Mouse (Mus musculus) c-Kit-negative CD71-positive TER-119-positive erythroid progenitor cells, embryonic 14.5 days (primary cell): ENCODE measurements around the gene Gab2.

Experiments used
- DNase-seq: peaks from one replicate; pipeline ENCODE4 v3.0.0-alpha.2; 2013; ENCODE audit warnings: low read depth, low spot score

Gab2 gene

DNA sequence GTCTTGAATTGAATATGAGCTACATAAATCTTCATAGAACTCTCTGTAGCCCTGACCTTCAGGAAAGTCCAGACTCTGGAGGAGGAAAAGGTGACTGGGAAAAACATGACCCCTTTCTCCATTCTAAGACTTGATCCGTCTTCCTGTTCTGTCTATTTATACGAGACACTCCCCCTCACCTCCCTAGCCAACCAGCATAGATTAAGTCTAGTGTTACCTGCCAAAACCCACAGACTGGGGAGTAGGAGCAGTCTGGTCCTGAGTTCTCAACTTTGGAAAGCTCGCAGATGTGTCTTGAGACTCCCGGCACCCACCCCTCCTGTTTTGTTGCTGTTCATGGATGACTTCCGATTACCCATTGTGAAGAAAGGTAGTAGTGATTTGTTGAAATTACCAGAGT is 166.8 kb downstream of the Gab2 start:
- no peak for DNase-seq

DNA sequence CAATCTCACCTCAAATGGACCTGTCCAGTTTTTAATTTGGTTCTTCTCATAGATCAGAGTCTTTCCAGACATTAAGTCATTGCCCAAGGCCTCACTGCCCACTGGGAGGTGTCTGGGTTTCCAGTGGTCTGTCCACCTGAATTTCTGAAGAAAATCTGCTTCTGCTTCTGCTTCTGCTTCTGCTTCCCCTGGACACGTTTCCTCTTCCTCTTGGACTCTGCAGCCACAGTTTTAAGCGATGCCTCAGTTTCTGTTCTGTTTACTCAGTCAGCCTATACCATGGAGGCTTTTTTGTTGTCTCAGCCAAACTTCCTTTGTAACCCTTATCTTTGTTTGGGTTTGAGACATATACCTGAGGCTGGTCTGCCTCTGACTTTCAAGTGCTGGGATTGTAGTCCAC is 170.3 kb downstream of the Gab2 start:
- no peak for DNase-seq

DNA sequence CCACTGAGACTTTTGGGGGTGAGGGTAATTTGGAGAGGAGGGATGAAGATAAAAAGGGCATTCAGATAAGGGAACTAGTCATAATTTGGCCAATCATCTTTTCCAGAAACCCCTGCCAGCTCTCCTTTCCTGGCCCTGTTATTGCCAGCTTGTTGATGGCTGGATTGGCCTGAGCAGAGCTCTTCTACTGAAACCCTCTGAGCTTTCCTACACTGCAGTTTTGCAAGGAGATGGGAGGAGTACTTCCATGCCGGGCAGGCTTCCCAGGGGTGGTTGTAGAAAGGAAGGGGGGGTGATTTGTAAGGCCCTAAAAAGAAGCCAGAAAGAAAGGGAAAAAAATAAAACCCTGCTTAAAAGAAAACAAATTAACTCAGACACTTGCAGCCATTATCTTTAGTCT is 181.2 kb downstream of the Gab2 start:
- DNase-seq = no peak

DNA sequence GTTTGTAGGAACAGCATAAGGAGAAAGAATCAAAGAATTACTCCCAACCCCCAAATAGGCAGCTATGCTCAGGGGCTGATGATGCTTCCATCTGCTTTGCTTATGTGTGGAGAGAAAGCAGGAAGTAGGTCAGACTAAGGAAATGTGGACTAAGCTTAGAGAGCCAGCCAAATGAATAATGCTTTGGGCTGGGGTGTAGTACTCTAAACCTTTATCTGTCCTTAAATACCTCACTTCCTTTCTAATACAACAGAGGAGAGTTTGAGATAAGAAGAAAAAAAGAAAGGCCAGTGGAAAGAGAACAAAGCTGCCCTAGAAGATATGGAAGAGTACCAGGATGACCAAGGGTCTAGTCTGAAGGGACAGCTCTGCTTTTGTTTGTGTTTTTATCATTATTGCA is 189.0 kb downstream of the Gab2 start:
- no peak for DNase-seq

DNA sequence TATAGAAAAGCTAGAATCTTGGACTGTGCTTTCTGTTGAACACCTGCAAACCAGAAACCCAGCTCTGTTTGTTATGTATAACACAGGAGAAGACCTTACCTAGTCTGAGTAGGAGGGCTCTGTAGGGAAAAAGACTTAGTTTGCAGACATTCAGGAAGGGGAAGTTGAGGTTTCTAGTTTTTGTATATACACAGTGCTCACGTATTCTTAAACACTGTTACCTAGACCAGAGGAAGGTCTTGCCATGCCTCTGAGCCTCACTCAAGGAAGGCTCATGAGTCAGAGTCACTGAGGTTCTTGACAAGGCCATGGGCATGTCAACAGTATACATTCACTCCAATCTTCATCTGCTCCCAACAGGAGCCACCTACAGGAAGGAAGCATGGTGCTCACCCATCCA is 189.7 kb downstream of the Gab2 start:
- no peak for DNase-seq

DNA sequence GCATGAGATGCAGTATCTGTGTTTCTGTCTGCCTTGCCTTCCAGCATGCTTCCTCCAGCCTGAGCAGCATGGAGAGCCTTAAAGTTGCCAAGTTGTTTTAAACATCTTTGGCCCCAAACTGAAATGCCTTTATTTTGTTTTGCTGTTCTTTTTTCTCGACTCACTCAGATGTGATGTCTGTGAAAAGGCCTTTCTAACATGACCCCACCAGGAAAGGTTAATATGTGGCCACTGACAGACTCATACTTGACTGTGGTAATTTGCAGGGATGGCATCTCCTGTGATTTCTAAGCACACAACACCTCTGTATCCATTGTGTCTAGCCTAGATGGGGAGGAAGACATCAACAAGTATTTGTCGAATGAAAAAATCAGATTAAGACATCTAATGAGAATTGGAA is 215.6 kb downstream of the Gab2 start:
- DNase-seq = no peak

DNA sequence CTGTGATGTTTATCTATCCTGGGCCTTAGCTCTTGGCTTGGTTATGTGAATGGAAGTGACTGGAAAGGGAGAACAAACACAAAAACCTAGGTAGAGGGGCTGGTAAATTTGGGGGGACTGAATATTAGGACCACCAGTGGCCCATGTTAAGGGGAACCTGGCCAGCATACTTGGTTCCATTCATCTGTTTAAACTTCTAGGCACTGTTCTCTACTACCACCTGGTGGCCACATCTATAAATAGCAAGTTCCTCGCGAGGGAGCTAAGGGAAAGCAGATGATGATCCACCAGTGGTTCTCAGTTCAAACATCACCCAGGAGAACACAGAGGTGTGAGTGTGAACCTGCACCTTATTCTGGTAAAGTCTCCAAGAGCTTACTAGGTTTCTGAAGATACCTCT is 216.1 kb downstream of the Gab2 start:
- peak; percentile 42 for DNase-seq

DNA sequence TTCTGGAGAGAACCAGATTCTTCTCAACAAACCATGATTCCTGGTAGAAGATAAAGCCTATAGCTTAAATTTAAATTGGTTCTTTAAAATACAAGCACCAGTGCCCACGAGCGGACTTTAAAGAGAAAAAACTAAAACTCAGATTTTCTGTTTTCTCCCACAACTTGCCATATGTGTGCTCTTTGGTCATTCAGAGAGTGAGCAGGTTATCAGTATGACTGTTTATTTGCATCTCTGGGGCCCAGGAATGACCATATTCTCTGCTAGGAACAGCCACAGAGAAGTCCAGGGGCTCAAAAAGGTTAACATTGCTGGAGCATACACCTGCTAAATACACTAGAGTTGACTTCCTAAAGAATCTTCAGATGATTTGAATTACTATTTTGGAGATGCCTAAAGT is 216.9 kb downstream of the Gab2 start:
- DNase-seq = no peak

DNA sequence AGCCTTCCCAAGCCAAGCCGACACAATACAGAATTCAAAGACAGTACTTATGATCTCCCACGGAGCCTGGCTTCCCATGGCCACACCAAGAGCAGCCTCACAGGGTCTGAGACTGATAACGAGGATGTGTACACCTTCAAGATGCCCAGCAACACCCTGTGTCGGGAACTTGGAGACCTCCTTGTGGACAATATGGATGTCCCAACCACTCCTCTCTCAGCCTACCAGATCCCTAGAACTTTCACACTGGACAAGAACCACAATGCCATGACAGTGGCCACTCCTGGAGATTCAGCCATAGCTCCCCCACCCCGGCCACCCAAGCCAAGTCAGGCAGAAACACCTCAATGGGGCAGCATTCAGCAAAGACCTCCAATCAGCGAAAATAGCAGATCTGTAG is 217.6 kb downstream of the Gab2 start:
- no peak for DNase-seq

DNA sequence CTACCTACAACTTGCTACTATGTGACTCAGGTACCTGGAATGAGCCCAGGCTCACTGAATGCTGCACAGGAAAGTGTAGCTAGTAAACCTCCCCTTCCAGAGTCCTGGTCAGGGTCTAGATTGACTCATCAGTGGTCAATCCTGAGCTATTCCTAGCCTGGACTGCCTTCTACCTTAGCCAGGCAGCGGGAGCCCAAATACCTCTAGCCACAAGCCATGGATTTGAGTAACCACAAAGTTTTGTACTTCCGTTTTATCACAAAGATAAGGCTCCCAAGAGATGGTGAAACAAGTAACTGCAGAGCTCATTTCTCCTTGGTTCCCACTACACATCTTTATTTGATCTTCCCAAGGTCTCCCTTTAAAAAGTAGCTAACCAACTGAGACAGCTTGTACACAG is 219.5 kb downstream of the Gab2 start:
- no peak for DNase-seq

DNA sequence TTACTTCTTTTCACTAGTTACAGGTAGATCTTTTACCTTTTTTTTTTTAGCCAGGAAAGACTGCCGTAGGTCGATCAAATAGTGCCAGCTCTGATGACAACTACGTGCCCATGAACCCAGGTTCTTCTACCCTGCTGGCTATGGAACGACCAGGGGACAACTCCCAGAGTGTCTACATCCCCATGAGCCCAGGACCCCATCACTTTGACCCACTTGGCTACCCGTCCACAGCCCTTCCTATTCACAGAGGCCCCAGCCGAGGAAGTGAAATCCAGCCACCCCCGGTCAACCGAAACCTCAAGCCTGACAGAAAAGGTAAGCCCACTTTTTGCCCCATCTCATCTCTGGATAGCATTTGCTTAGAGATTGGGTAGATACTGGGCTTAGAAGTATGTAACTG is 219.9 kb downstream of the Gab2 start:
- no peak for DNase-seq

DNA sequence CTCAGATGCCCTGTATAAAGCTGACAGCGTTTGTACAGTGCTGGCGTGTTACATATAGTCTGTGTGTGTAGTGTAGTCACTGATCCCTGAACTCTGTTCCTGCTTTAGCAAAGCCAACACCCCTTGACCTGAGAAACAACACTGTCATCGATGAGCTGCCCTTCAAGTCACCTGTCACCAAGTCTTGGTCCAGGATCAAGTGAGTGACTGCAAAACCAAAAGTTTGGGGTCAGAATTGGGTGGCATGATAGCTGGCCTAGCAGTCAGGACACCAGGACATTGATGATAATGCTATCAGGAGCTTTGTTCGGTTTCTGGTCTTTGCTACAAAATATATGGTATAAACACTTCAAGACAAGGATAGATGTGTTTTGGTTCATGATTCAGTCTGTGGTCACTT is 220.9 kb downstream of the Gab2 start:
- DNase-seq = no peak

DNA sequence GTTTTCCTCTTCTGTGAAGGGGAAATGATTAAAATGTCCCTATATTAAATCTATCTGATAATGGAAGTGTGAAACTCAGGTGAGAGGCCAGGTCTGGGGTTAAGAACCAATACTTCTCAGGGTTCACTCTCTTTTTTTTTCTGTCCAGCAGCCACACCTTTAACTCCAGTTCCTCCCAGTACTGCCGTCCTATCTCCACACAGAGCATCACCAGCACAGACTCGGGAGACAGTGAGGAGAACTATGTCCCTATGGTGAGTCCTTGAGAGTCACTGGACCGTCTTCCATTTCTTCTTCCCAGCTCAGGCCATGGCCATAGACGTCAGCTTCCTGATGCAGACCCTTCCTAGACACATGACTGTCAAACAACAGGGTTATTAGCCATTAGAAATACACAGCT is 221.5 kb downstream of the Gab2 start:
- DNase-seq = no peak

DNA sequence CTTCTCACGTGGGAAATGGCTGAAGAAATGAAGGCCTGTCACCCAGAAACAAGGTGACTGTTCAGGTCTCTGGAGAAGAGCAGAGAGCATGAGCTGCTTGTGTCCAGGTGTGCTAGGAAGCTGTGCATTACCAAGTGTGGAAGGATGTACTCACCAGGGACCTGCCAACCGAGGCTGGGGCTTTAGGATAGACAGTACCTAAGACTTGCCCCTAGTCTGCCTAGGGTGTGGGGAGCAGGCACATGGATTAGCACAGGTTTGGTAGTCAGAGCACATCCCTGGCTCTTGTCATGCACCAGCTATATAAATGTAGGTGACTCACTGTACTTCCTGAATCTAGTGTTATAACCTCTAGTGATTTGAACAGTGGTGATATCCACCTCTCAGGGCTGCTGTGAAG is 222.2 kb downstream of the Gab2 start:
- DNase-seq = no peak

DNA sequence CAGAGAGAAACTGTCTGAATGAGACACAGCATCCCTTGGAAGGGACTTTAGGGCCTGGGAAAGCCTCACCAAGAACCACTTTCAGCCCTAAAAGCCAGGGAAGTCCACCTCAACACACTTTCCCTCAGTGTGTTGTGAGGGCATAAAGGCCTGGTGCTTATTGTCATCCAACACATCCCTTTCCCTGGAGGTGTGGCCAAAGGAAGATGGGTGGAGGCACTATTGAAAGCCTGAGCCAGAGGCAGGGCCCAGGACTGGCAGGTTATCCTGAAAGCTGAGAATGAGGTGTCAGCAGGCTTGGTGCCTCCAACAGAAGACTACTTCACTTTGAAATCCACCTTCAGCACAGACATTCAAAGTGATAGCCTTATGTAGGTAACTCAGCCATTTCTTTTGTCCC is 223.1 kb downstream of the Gab2 start:
- DNase-seq = no peak

DNA sequence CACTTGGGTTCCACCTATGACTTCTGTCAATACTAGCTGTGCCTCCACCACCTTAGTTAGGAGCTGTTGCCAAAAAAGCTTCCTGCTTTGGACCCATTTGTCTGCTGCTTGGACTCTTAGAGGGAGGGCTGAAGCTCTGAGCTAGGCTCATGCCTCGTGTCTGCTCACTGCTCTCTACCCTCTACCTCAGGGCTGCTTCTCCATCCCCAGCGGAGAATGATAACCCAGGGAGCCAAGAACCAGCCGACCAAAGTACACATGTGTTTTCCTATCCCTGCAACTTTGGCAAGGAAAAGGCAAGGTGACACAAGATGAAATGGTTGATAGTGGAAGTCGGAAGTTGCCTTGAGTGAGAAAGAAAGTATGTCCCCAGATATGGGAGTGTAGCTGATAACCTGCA is 223.8 kb downstream of the Gab2 start:
- no peak for DNase-seq

DNA sequence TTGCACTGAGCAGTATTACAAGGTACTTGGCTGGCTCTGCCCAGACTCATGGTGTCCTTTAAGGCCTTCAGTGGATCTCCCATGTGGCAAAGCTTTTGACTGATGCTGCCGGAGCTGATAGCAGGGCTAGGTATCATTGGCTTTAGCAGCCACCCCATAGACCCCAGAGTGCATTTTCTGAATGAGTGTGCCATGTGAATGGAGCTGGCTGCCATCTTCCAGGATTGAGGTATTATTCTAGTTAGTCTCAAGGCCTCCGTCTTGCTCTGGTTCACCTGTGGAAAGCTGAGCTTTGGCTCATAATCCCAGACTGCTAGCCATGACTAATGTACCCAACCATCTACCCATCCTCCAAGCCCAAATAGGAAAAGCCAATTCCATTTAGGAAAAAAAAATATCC is 225.4 kb downstream of the Gab2 start:
- no peak for DNase-seq

DNA sequence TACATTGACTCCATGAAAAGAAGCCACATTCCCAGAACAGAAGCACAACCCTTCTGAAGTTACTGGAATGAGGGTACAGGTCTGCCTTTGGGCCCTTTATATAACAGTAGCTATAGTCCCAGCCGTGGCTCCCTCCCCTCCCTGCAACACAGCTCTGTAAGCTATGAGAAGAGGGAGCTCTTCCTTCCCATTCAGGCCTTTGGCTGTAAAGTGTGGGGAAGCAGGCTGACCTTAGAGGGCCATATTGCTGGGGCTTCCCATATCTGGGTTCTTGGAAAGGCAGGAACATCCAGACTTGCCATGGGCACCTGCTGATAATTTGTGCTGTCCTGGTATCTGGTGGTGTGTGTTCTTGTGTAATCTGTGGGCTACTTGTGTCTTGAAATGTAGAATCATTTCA is 226.2 kb downstream of the Gab2 start:
- DNase-seq = no peak

DNA sequence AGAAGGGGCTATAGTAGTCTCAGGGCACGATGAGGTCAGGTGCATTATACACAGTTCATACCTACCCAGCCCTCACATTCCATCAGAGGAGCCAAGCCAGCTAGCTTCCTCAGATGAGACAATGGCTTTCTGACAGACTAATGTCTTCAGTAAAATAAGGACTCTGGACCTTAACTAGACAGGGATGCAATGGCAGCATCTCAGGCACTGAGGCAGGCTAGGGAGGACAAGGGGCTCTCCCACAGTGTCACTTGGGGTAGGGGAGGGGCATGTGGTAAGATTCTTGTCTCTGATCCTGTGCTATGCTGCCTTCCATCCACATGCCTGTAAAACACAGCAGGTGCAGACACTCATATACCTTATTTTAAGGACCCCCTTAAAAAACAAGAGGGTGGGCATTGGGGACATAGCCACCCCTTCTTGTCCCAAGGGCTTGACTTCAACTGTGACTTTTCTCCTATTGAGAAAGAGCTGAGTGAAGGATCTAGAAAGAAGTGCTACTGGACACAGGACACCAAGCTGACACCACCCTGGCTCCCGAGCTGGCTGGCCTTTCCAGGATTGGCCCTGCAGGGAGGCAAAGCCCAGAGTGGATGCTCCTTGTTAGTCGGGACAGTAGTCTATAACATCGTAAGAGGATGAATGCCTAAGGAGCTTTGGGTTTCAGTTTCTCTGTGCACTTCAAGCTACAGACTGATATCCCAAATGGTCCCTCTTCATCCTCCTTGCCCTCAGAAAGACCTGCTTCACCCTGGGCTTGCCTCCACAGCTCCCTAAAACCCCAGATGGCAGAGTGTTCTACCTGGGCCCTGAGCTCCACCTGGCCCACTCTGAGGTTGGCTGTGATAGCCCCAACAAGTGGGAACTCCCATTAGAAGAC is 228.3 kb downstream of the Gab2 start:
- DNase-seq = no peak

DNA sequence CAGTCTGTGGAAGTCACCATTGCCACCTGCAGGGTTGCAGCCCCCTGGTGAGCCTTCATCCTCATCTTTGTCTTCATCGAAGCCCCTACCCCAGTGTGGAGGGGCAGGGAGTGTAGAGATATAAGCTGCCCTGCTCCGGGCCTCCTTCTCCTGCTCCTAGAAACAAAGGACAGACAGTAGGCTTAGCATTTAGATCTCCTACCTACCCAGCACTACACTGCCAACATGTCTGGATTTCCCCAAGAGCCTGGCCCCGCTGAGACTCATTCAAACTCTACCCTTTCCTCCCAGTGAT is 228.9 kb downstream of the Gab2 start:
- DNase-seq = no peak

DNA sequence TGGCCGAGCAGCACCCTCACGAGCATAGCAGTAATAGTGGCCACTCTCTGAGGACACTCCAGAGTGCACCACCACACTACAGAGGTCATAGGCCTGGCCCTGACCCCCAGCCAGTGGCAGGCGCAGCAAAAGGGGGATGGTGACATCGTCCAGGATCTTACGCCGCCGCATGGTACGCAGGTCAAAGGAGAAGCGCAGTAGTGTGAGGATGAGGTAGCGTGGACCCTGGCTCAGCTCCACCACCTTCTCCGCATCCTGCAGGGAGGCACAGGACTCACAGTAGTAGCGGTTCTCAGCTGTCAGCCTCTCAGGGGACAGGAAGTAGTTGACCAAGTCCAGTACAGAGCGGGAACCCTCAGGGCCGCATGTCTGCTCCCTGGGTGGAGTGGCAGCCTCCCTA is 230.2 kb downstream of the Gab2 start:
- no peak for DNase-seq

DNA sequence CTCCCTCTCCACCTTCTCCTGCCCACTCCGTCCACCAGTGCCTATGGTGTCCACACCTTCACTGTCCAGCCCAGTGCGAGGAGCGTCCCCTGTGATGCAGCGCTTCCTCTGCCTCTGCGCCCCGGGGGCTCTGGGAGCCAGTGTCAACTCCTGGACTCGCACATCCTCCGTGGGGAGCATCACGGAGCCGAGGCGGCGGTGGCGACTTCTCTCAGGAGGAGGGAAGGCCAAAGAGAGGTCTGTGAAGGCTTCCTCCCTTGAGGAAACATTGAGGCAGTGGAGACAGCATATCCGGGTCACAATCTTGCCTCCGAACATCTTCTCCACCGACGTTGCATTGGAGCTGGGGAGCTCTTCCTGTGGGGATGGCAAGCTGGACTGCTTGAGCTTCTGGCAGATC is 230.8 kb downstream of the Gab2 start:
- DNase-seq = no peak

DNA sequence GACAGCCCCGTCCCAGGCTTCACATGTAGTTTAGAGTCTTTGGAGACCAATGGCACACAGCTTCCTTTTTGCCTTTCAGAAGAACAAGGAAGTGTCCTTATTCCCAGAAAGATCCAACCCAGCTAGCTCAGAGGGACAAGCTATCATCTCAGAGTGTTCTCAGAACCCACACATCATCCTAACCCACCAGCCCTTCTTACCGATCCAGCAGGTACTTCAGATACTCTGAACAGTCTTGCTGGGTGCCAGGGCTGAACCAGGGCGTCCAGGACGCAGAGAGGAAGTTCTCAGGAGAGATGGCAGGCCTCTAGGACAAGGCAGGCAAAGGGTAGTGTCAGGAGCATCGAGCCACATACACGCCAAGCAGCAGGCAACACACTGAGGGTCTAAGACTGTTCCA is 231.5 kb downstream of the Gab2 start:
- DNase-seq = no peak

DNA sequence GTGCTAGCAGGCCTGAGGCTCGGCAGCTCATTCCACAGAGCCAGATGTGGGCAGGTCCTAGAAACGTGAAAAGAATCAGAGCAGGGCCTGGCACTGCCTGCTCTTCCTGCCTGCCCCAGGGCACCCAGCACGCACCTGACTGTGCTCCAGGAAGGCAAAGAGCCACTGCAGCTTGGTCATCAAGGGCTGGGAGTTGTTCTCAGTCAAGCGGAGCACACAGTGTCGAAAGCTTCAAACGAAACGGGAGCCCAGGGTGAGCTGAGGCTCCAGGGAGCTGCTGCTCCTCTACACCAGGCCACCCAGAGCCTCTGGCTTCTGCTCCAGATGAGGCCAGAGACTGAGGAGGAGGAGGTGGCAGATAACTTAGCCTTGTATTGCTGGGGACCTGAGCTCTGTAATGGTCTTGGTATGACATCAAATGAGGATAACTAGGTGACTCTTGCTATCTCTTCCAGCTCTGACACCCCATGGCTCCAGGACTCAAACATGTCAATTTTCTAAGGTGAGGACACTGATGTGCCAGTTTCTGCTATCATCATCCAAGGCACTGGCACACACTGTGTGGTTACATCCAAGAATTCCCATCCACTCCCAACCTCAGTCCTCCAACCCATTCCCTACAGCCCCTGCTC is 232.1 kb downstream of the Gab2 start:
- DNase-seq = no peak
